Mouse (Mus musculus) bone marrow, adult 2 months (tissue): ENCODE data around the gene Npc2.

Experiments
- CTCF ChIP-seq: fragments of 200-500 bp; IDR thresholded peaks from 2 replicates; pipeline ENCODE4 v1.5.1; 2011; ENCODE audit warnings: low read length, control low read depth; ENCODE audit not compliant: control insufficient read depth, insufficient read depth
- POLR2A ChIP-seq: fragments of 200-500 bp; IDR thresholded peaks from 2 replicates; pipeline ENCODE4 v1.6.1; 2011; ENCODE audit warnings: low read depth, mild to moderate bottlenecking, control low read depth, low read length, borderline replicate concordance; ENCODE audit not compliant: control insufficient read depth

- no peak for TF ChIP-seq CTCF
- no peak for TF ChIP-seq POLR2A
These were observed 34.4 kb upstream of the Npc2 start for GRCm38 (mm10) chr12:84807351-84807750.
